Mouse (Mus musculus): ENCODE data around the gene Snap23. TPM values are rescaled to one million over a fixed set of nuclear protein-coding genes. Genes with fewer than 3 reads are reported as not detected.
"Not testable (repeated sequence)": the region's sequence is repeated elsewhere in the genome, so short reads cannot be mapped to it uniquely, and the experiment has no call there.

Gene Snap23
- total RNA-seq, 2 experiments from 2014 or later, result 19.1 to 23.5 TPM

DNA sequence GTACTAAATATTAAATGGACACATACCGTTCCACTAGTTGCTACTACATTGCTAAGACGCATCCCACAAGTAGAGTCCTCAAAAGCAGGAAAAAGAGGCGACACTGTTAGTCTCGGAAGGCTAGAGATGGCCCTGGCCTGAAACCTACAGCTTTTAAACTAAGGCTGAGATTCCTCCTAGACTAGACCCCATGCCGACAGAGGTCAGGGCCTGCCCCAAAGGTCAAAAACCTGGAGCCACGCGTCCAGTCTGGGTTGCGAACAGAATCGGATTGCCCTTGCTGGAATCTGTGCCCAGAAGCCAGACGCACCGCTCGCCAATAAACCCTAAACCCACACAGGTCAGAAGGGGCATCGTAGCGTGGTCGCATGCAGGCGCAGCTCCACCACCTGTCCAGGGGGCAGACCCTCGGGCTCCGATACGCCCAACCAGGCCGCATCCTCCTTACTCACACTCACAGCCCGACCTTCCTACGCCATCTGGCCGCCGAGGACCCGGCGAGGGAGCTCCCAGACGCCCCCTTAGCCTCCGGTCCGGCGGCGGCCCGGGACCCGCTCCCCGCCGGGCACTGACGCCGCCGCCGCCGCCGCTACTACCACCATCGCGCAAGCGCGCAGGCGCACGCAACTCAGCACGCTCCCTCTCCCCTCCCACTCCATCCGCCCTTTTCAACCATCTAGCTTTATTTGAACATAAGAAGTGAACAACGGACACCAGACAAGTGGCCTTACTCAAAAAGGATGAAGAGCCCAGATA lies 4.1 kb upstream of the Snap23 start, which contains the start of gene Zfp106:
Gene Zfp106 (minus strand): TSS at position 609 of the 756 bp plus-strand sequence.
- intact Hi-C loops (cut with DNase I), result loop anchor here (1.0 kb wide), 1 partner anchor 46 kb away; the partner anchor contains the start of genes Haus2 and Lrrc57

GRCm38 (mm10) chr2:120564548-120565188 lies 2.8 kb upstream of the Snap23 start:
- DNase-seq (ENCODE audit: extremely low spot score in 1 of 2, low spot score in 2 of 2); intact Hi-C loops (cut with DNase I): not testable (repeated sequence)

More for the DNA sequence above, 4.1 kb upstream of the Snap23 start, which contains the start of gene Zfp106:
- H3K4me3 ChIP-seq, result peak within 1 kb of the TSS; percentile 87
- peak; percentile 87 to 88 for DNase-seq (ENCODE audit: extremely low spot score in 1 of 2, low spot score in 2 of 2)
- peak within 1 kb of the TSS; percentile 83 for H3K27ac ChIP-seq
- no peak for TF ChIP-seq CTCF (IDR thresholded peaks at IDR 0.05)

DNA sequence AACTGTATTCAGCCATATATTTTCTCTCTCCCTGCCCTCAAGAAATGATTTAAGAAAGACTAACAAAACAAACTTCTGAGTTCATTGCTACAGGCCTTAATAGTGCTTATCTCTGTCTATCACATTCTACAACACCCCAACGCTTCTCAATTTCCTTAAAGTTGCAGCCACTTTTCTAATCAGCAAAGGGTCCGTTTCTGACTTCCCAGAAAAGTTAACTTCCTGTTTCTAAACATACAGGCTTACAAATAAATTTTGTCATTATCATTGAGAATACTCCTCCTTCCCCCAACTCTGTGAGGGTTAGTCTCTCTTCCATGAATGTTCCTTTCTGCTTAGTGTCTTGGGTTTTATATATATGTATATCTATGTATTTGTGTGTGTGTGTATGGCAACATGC lies 2.1 kb upstream of the Snap23 start:
- Histone ChIP-seq H3K4me3 (no peak overlapping the region), H3K27ac (no peak overlapping the region)
- intact Hi-C loops (cut with DNase I), result no loop called here
- TF ChIP-seq CTCF (IDR thresholded peaks at IDR 0.05), result no peak
- no peak for DNase-seq (ENCODE audit: extremely low spot score in 1 of 2, low spot score in 2 of 2)

More at GRCm38 (mm10) chr2:120564548-120565188, 2.8 kb upstream of the Snap23 start:
- H3K27ac ChIP-seq, H3K4me3 ChIP-seq: not testable (repeated sequence)

GRCm38 (mm10) chr2:120567798-120568320 lies 388 bp downstream of the Snap23 start:
- Histone ChIP-seq H3K4me3 (peak overlapping the region; percentile 73), H3K27ac (peak overlapping the region; percentile 79)
- TF ChIP-seq CTCF (IDR thresholded peaks at IDR 0.05), result no peak
- no peak for DNase-seq (ENCODE audit: extremely low spot score in 1 of 2, low spot score in 2 of 2)
- intact Hi-C loops (cut with DNase I), result no loop called here

GRCm38 (mm10) chr2:120571081-120571480 lies 3.6 kb downstream of the Snap23 start:
- no peak for DNase-seq (ENCODE audit: extremely low spot score in 1 of 2, low spot score in 2 of 2)
- no peak overlapping the region for H3K4me3 ChIP-seq
- TF ChIP-seq CTCF (IDR thresholded peaks at IDR 0.05), result no peak
- intact Hi-C loops (cut with DNase I), result no loop called here
- H3K27ac ChIP-seq, result no peak overlapping the region

DNA sequence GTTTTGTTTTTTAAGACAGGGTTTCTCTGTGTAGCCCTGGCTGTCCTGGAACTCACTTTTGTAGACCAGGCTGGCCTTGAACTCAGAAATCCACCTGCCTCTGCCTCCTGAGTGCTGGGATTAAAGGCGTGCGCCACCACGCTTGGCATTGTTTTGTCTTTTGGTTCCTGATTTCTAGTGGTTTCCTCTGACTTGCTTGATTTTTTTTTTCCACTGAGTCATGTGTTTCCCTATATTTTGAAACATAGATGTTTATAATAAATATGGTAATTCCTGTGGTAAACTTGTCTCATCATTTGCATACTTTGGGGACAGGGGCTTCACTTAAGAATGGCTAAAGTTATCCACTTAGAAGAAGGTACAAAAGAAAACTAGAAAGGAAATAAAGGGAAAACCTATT lies 4.7 kb downstream of the Snap23 start:
- H3K27ac ChIP-seq; DNase-seq (ENCODE audit: extremely low spot score in 1 of 2, low spot score in 2 of 2); intact Hi-C loops (cut with DNase I); H3K4me3 ChIP-seq: not testable (repeated sequence)

- intact Hi-C loops (cut with DNase I), result no loop called here
- Histone ChIP-seq H3K27ac (no peak overlapping the region), H3K4me3 (no peak overlapping the region)
- no peak for TF ChIP-seq CTCF (IDR thresholded peaks at IDR 0.05)
- no peak for DNase-seq (ENCODE audit: extremely low spot score in 1 of 2, low spot score in 2 of 2)
These were observed 7.7 kb downstream of the Snap23 start for GRCm38 (mm10) chr2:120575121-120575520.

DNA sequence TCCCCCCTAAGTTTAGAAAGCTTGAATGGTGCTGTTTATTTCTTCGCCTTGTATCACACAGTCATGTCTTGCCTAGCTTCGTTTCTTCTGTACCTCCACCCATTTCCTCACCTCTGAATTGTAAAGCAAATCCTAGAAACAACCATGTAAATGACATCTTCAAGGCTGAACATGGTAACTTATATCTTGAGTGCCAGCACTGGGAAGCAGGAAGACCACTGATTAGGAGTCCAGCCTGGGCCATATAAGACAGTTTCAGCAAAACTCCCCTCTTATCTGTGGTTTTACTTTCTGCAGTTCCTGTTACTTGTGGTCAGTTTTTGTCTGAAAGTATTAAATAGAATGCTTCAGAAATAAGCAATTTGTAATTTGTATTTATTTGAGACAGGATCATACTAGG lies 8.5 kb downstream of the Snap23 start:
- intact Hi-C loops (cut with DNase I), result no loop called here

DNA sequence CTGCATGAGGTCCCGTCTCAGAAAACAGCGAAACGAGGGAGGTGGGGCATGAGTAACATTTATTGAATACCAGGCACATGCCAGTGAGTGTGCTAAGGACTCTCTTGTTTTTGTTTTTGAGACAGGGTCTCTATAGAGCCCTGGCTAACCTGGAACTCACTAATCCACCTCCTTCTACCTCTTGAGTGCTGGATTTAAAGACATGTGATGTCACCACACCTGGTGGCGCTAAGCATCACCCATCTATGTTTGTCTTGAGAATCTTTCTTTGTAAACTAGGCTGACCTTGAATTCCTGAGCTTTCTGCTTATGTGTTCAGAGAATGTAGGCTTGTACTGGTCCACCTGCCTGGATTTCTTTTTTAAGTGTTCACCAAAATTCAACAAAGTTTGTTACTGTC lies 10.3 kb downstream of the Snap23 start:
- TF ChIP-seq CTCF (IDR thresholded peaks at IDR 0.05), result no peak
- Histone ChIP-seq H3K27ac (no peak overlapping the region), H3K4me3 (no peak overlapping the region)
- no peak for DNase-seq (ENCODE audit: extremely low spot score in 1 of 2, low spot score in 2 of 2)
- intact Hi-C loops (cut with DNase I), result no loop called here

More for the DNA sequence above, 8.5 kb downstream of the Snap23 start:
- Histone ChIP-seq H3K27ac (no peak overlapping the region), H3K4me3 (no peak overlapping the region)
- no peak for DNase-seq (ENCODE audit: extremely low spot score in 1 of 2, low spot score in 2 of 2)
- no peak for TF ChIP-seq CTCF (IDR thresholded peaks at IDR 0.05)

GRCm38 (mm10) chr2:120578286-120578685 lies 10.8 kb downstream of the Snap23 start:
- no peak overlapping the region for H3K27ac ChIP-seq
- DNase-seq (ENCODE audit: extremely low spot score in 1 of 2, low spot score in 2 of 2), result no peak
- intact Hi-C loops (cut with DNase I), result no loop called here
- H3K4me3 ChIP-seq, result no peak overlapping the region
- TF ChIP-seq CTCF (IDR thresholded peaks at IDR 0.05), result no peak

DNA sequence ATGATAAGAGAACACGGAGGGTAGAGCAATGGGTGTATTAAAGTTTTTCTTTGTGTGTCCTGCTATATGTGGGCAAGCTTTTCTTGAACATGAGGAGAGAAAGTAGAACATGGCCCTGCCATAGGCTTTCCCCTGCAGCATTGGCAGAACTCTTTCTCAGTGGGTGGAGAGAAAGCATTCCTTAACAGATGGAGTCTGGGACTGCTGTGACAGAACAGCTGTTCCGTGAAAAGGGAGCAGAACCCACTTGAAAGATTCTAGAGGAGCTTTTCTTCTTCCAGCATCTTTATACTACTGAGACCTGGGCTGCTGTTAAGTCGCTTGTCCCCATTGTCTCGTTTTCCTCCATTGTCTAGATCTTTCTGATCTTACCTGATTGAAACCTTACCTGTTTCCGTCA lies 22.3 kb downstream of the Snap23 start:
- peak; percentile 36 to 50 for DNase-seq (ENCODE audit: extremely low spot score in 1 of 2, low spot score in 2 of 2)
- H3K4me3 ChIP-seq, result no peak overlapping the region
- intact Hi-C loops (cut with DNase I), result loop anchor here (1.0 to 5.0 kb wide), 2 partner anchors 17 to 47 kb away; no protein-coding TSS in a partner anchor
- no peak for TF ChIP-seq CTCF (IDR thresholded peaks at IDR 0.05)
- H3K27ac ChIP-seq, result peak overlapping the region; percentile 70

DNA sequence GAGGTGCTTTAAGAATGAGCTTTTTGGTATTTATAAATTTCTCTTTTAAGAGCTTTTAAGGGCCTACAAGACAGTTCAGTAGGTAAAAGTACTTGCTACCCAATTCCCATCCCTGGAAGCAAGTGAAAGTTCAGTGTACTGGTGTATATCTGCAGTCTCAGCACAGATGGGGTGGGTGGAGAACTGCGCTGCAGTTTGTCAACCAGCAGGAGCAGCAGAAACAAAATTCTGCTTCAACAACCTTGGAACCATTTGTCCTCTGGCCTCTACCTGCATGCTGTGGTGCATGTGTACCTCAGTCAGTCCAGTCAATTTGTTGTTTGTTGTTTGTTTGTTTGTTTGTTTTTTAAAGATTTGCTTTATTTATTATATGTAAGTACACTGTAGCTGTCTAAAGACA lies 24.8 kb downstream of the Snap23 start:
- H3K27ac ChIP-seq, result peak overlapping the region; percentile 28; the same call in 1 of the 2 replicates
- H3K4me3 ChIP-seq, result no peak overlapping the region
- intact Hi-C loops (cut with DNase I), result no loop called here
- TF ChIP-seq CTCF (IDR thresholded peaks at IDR 0.05), result peak; percentile 27
- DNase-seq (ENCODE audit: extremely low spot score in 1 of 2, low spot score in 2 of 2), result no peak
